Mouse (Mus musculus): ENCODE measurements around the gene Kcnab1.

- TF ChIP-seq CTCF (conservative IDR thresholded peaks at IDR 0.05 in 1 of 2, IDR thresholded peaks at IDR 0.05 in 1 of 2; ENCODE audit: low read depth in 2 of 2, low read length in 2 of 2) (peak in 1 of 2 experiments; percentile 22; a peak in 1 of 4 replicates), EP300 (IDR thresholded peaks at IDR 0.05; ENCODE audit: low read length) (no peak)
Observed at GRCm38 (mm10) chr3:65316738-65317137, 207.6 kb downstream of the Kcnab1 start.
